Mouse (Mus musculus): ENCODE results near the gene Parp16. TPM values are rescaled to one million over a fixed set of nuclear protein-coding genes. Genes with fewer than 3 reads are reported as not detected.

Gene Parp16
- 1.8 and 2.4 TPM in 2 replicates for polyA plus RNA-seq (2021; fragmentation: Nextera tagmentation)
- long read RNA-seq, experiment 1, transcript Parp16-202 (6 exons, 2,518 nt), result major isoform, 7 of 9 reads
- long read RNA-seq, experiment 1, partial matches to known transcripts, result 0 of 9 reads
- long read RNA-seq, experiment 1, other reads (novel, unspliced or antisense), result 2 of 9 reads
- long read RNA-seq, experiment 2, partial matches to known transcripts, result 0 of 2 reads
- long read RNA-seq, experiment 2, other reads (novel, unspliced or antisense), result 0 of 2 reads

DNA sequence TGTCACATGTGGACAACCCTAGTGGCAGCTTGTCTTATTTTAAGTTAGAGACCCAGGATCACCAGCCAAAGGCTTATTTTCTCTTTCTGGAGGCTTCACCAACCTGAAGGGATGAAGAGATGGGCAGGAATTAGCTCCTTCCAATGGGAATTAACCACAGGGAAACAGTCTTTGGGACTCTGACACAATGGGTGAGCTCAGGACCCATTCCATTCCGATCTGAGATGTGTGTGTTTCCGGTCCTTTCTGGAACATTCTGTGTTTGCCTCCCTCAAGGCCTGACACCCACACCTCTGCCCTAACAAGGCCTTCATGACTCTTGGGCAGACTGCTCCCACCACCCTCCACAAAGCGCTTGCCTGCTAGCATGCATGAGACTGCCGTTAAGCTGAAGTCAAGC, at the start of gene Parp16:
Gene Parp16 (plus strand): TSS at position 301 of the 400 bp plus-strand sequence.

DNA sequence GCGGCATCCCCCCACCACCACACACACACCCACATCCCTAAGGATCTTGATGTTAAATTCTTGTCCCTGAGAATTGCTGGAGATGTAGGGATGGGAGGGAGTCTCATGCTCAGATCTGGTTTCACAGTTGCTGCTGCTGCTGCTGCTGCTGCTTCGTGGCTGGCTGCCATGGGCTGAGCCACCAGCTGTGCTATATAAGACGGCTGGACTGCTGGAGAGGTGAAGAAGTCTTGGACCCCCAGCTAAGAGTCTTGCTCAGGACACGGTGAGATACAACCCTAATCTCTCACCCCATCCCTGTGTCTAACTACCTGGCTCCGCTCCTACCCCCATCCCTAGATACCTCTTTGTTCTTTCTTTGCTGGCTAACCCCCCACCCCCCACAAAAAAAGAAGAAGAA, 69.8 kb downstream of the Parp16 start, which contains the start of gene Cilp:
Gene Cilp (plus strand): TSS at position 222 of the 400 bp plus-strand sequence.

Other genes with a start within 250 kb of the Parp16 start
- gene Slc24a1, start 243.7 kb upstream of the Parp16 start, polyA plus RNA-seq (2021; fragmentation: Nextera tagmentation), result not detected in 2 replicates
- 9.9 and 12.2 TPM in 2 replicates for gene Ints14, start 234.4 kb upstream of the Parp16 start, polyA plus RNA-seq (2021; fragmentation: Nextera tagmentation)
- gene Hacd3, start 173.7 kb upstream of the Parp16 start, polyA plus RNA-seq (2021; fragmentation: Nextera tagmentation), result 93.9 and 95.3 TPM in 2 replicates
- 21.3 and 40.0 TPM in 2 replicates for gene Dpp8, start 162.9 kb upstream of the Parp16 start, polyA plus RNA-seq (2021; fragmentation: Nextera tagmentation)
- gene Igdcc4, start 93.9 kb upstream of the Parp16 start, polyA plus RNA-seq (2021; fragmentation: Nextera tagmentation), result 4.5 and 10.7 TPM in 2 replicates
- gene Igdcc3, start 54.2 kb upstream of the Parp16 start, polyA plus RNA-seq (2021; fragmentation: Nextera tagmentation), result 0.27 and 0.67 TPM in 2 replicates
- gene Cilp, start 69.8 kb downstream of the Parp16 start, polyA plus RNA-seq (2021; fragmentation: Nextera tagmentation), result 0.04 and 0.21 TPM in 2 replicates
- gene Clpx, start 98.9 kb downstream of the Parp16 start, polyA plus RNA-seq (2021; fragmentation: Nextera tagmentation), result 17.1 and 25.0 TPM in 2 replicates
- gene Pdcd7, start 150.8 kb downstream of the Parp16 start, polyA plus RNA-seq (2021; fragmentation: Nextera tagmentation), result 8.5 and 21.3 TPM in 2 replicates
- gene Ubap1l, start 165.7 kb downstream of the Parp16 start, polyA plus RNA-seq (2021; fragmentation: Nextera tagmentation), result 0.18 TPM in 1 of 2 replicates, not detected in the other
- 0.18 and 0.23 TPM in 2 replicates for gene Kbtbd13, start 196.3 kb downstream of the Parp16 start, polyA plus RNA-seq (2021; fragmentation: Nextera tagmentation)
- 1.6 and 2.5 TPM in 2 replicates for gene Rasl12, start 203.2 kb downstream of the Parp16 start, polyA plus RNA-seq (2021; fragmentation: Nextera tagmentation)
- not detected in 2 replicates for gene Slc51b, start 227.6 kb downstream of the Parp16 start, polyA plus RNA-seq (2021; fragmentation: Nextera tagmentation)
- gene Mtfmt, start 240.4 kb downstream of the Parp16 start, polyA plus RNA-seq (2021; fragmentation: Nextera tagmentation), result 9.8 and 10.9 TPM in 2 replicates